Mouse (Mus musculus): ENCODE data around the gene Otx2. TPM values are rescaled to one million over a fixed set of nuclear protein-coding genes. Genes with fewer than 3 reads are reported as not detected.

The Otx2 gene
- polyA plus RNA-seq, 2 experiments: 0.07 TPM; not detected in 1

DNA sequence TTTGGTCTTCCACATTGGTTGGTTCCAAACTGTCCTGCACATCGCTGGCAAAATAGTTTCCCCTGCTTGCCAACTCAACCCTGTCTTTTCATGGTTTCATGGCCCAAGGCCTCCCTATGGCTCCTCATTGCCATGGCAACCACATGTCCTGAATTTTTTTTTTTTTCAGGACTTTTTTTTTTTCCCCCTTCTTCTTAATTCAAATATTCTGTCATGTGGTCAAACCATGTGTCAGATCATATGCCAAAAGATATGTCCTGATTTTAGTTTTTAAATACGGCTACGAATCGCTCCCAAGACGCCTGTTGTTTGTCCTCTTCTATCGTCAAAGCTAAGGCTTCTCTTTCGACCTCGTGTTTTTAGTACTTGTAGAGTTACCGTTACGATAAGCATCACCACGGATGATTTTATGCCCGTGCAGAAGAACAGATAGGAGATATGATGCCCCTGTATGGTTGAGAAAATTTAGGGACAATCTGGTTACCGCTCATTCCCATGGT is 37.3 kb upstream of the Otx2 start:
- DNase-seq (ENCODE audit: low read depth in 3 of 3, low spot score in 3 of 3) (no peak), ATAC-seq (ENCODE audit: insufficient read depth) (no peak)
- peaks cover 4% of the 10 kb centered on the region; the same call in 1 of the 2 replicates for H3K27me3 ChIP-seq (ENCODE audit: control insufficient read depth, insufficient read depth, low read length)
- no peaks in the 10 kb centered on the region for H3K36me3 ChIP-seq (replicated peaks; ENCODE audit: control insufficient read depth, insufficient read depth, low read depth)
- TF ChIP-seq CTCF (IDR thresholded peaks at IDR 0.05; ENCODE audit: low read depth): no peak
- no peak for TF ChIP-seq EP300 (IDR thresholded peaks at IDR 0.05; ENCODE audit: low read depth)
- no peak overlapping the region for H3K9ac ChIP-seq (replicated peaks)
- H3K4me3 ChIP-seq (ENCODE audit: insufficient read depth in 1 of 2, low read depth in 2 of 2, low read length in 2 of 2): no peak overlapping the region
- no peak overlapping the region for H3K4me2 ChIP-seq (ENCODE audit: low read depth)
- no peak overlapping the region for H3K27ac ChIP-seq
- H3K4me1 ChIP-seq (replicated peaks; ENCODE audit: control insufficient read depth in 2 of 2, insufficient read depth in 2 of 2, low read length in 1 of 2): no peaks in the 10 kb centered on the region
- WGBS (ENCODE audit: insufficient replicate concordance): 70% methylated on average over 13 of the region's 13 CpGs
- no peaks in the 10 kb centered on the region for H3K9me3 ChIP-seq (ENCODE audit: control insufficient read depth, low read length)

DNA sequence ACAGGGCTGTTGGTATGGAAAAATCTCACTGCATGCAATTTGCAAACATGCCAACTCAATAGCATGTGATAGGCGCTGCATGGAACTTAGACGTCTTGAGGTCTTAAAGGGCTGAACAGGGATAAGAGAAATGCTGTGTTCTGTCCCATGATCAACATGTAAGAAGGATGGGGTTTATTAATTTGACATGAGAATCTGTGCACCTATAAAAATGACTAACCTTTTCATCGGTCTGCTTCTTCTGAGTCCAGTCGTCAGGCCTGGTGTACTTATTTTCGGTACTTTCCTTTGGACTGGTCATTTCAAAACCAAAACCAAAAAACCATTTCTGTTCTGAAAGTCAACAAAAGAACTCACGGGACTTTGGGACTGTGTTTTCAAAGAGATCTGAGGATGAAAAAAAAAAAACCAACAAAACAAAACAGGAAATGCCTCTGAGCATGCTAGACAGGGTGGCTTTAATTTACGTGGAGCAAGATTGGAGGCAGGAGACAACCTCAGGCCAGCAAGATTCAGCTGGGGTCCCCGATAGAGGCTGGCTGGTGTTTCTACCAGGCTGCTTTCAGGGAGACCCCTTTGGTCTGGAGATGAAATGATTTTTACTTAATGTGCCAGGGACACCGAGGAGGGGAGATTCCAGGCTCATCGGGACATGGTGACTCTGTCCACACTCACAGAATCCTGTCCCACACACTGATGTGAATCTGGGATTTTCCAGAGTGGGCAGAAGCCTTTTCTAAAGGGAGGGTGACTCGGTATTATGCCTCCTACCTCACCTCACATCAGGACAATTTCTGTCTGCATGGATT is 36.6 kb upstream of the Otx2 start:
- no peaks in the 10 kb centered on the region for H3K4me1 ChIP-seq (replicated peaks; ENCODE audit: control insufficient read depth in 2 of 2, insufficient read depth in 2 of 2, low read length in 1 of 2)
- TF ChIP-seq CTCF (IDR thresholded peaks at IDR 0.05; ENCODE audit: low read depth) (no peak), EP300 (IDR thresholded peaks at IDR 0.05; ENCODE audit: low read depth) (no peak)
- DNase-seq (ENCODE audit: low read depth in 3 of 3, low spot score in 3 of 3) (no peak), ATAC-seq (ENCODE audit: insufficient read depth) (no peak)
- H3K27ac ChIP-seq: no peak overlapping the region
- no peak overlapping the region for H3K9ac ChIP-seq (replicated peaks)
- no peaks in the 10 kb centered on the region for H3K36me3 ChIP-seq (replicated peaks; ENCODE audit: control insufficient read depth, insufficient read depth, low read depth)
- H3K27me3 ChIP-seq (ENCODE audit: control insufficient read depth, insufficient read depth, low read length): peaks cover 4% of the 10 kb centered on the region; the same call in 1 of the 2 replicates
- 0 out of 4 replicates have a peak overlapping the region, but pooled peaks of 1 of the 2 experiments have one; percentile 30 for H3K4me3 ChIP-seq (ENCODE audit: insufficient read depth in 1 of 2, low read depth in 2 of 2, low read length in 2 of 2)
- H3K9me3 ChIP-seq (ENCODE audit: control insufficient read depth, low read length): no peaks in the 10 kb centered on the region
- H3K4me2 ChIP-seq (ENCODE audit: low read depth): peak overlapping the region; percentile 44; the same call in 1 of the 2 replicates
- 43% methylated on average over 11 of the region's 11 CpGs for WGBS (ENCODE audit: insufficient replicate concordance)

DNA sequence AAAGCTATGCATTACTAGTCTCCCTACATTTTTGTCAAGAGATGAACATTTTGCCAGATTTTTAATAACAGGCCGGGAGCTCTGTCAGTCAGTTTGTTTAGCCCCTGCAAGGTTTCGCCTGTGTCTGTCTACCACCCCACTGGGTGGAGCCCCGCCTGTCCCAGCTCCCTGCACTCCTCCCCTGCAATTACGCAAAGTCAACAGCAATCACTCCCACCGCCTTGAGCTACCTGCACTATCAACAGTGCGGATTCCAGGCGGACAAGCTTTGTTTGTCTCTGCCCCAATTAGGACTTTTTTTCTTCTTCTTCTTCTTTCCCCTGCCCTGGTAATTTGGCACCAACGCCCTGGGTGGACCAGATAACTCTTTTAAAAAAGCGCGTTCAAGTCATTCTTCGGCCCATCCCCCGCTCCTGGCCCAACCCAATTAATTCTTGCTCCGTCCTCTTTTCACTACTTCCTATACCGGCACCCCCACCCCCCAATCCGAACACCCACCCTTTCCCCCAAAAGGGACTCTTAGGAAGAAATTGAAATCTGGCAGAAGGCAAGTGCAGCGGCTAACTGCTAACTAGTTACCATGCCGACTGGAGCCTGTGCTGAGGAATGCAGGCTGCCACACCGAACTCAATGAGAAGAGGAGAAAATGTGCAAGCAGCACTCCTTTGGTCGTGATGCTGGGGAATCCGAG is 35.9 kb upstream of the Otx2 start:
- ATAC-seq (ENCODE audit: insufficient read depth) (no peak), DNase-seq (ENCODE audit: low read depth in 3 of 3, low spot score in 3 of 3) (peak in 2 of 3 experiments; percentile 1 to 17)
- H3K4me1 ChIP-seq (replicated peaks; ENCODE audit: control insufficient read depth in 2 of 2, insufficient read depth in 2 of 2, low read length in 1 of 2): no peaks in the 10 kb centered on the region
- no peaks in the 10 kb centered on the region for H3K36me3 ChIP-seq (replicated peaks; ENCODE audit: control insufficient read depth, insufficient read depth, low read depth)
- H3K27ac ChIP-seq: no peak overlapping the region
- peaks cover 4% of the 10 kb centered on the region; the same call in 1 of the 2 replicates for H3K27me3 ChIP-seq (ENCODE audit: control insufficient read depth, insufficient read depth, low read length)
- TF ChIP-seq CTCF (IDR thresholded peaks at IDR 0.05; ENCODE audit: low read depth) (no peak), EP300 (IDR thresholded peaks at IDR 0.05; ENCODE audit: low read depth) (no peak)
- 5% methylated on average over 20 of the region's 20 CpGs for WGBS (ENCODE audit: insufficient replicate concordance)
- H3K9ac ChIP-seq (replicated peaks): no peak overlapping the region
- peak overlapping the region; percentile 44 for H3K4me2 ChIP-seq (ENCODE audit: low read depth)
- H3K9me3 ChIP-seq (ENCODE audit: control insufficient read depth, low read length): no peaks in the 10 kb centered on the region
- peak overlapping the region; percentile 6 to 30; a peak in 3 of 4 replicates for H3K4me3 ChIP-seq (ENCODE audit: insufficient read depth in 1 of 2, low read depth in 2 of 2, low read length in 2 of 2)

DNA sequence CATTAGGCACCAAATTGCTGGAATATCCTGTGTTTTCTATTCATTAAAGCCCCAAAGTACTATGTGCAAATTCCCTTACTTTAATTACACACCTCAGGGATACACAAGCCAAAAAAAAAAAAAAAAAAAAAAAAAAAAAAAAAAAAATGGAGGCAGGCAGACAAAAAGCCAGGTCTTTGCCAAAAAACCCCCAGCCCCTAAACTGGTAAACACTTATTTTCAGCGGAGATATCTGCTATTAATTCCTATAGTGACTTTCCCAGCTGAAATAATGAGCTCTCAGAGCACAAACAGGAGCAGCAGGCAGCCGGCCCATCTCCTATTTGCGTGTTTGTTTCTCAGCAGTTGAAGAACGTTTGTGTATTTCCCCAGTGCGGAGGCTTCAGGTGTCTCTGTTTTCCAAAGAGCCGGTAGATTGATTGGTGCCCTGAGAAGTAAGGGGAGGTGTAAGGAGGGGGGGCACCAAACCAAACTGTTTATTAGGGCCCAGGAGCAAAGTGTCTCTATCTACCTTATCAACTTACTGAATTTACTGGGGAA is 34.3 kb upstream of the Otx2 start:
- no peak overlapping the region for H3K4me2 ChIP-seq (ENCODE audit: low read depth)
- no peak overlapping the region for H3K27ac ChIP-seq
- no peak for TF ChIP-seq CTCF (IDR thresholded peaks at IDR 0.05; ENCODE audit: low read depth)
- no peak for TF ChIP-seq EP300 (IDR thresholded peaks at IDR 0.05; ENCODE audit: low read depth)

More for the DNA sequence above, 34.3 kb upstream of the Otx2 start:
- Histone ChIP-seq H3K36me3 (replicated peaks; ENCODE audit: control insufficient read depth, insufficient read depth, low read depth) (no peaks in the 10 kb centered on the region), H3K9me3 (ENCODE audit: control insufficient read depth, low read length) (no peaks in the 10 kb centered on the region), H3K27me3 (ENCODE audit: control insufficient read depth, insufficient read depth, low read length) (peaks cover 4% of the 10 kb centered on the region; the same call in 1 of the 2 replicates), H3K4me1 (replicated peaks; ENCODE audit: control insufficient read depth in 2 of 2, insufficient read depth in 2 of 2, low read length in 1 of 2) (no peaks in the 10 kb centered on the region), H3K9ac (replicated peaks) (no peak overlapping the region), H3K4me3 (ENCODE audit: insufficient read depth in 1 of 2, low read depth in 2 of 2, low read length in 2 of 2) (no peak overlapping the region)
- no peak for DNase-seq (ENCODE audit: low read depth in 3 of 3, low spot score in 3 of 3)
- 22% methylated on average over 6 of the region's 6 CpGs for WGBS (ENCODE audit: insufficient replicate concordance)
- ATAC-seq (ENCODE audit: insufficient read depth): no peak

Measured in liver, embryonic 14.5 days (tissue).